Mouse (Mus musculus) thymus, postnatal 10 days (tissue): Measurements from ENCODE around the gene Cd4.
"Not testable (repeated sequence)": the region's sequence is repeated elsewhere in the genome, so short reads cannot be mapped to it uniquely, and the experiment has no call there.

Experiments used
- DNase-seq, 2 experiments: peaks; one replicate each; pipeline ENCODE4 v3.0.0; 2021; ENCODE audit warnings: low spot score in 2 of 2

Gene Cd4

GRCm38 (mm10) chr6:124915942-124916694 is 28.1 kb upstream of the Cd4 start:
- DNase-seq = peak in 1 of 2 experiments; percentile 30

- no peak for DNase-seq
These were observed 27.3 kb upstream of the Cd4 start for GRCm38 (mm10) chr6:124915160-124915941.

GRCm38 (mm10) chr6:124914511-124914910 is 26.5 kb upstream of the Cd4 start:
- DNase-seq = no peak

GRCm38 (mm10) chr6:124913721-124914285 is 25.8 kb upstream of the Cd4 start:
- no peak for DNase-seq

DNA sequence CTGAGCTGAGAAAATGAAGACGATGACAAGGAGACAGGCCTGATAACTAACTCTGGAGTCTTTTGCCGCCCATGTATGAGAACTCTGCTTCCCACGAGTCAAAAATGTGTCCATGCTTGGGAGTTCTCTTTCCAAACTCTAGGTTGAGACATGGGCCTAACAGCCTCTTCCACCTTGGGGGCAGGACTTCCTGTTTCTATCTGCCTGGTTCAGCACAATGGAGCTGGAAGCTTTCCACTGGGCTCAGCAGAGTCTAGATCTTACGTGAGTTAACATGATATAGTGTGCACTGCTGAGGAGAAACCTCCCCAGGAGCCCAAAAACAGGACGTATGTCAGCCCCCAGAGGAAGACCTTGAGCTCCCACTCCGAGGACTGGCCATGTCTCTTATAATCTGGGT is 25.2 kb upstream of the Cd4 start:
- DNase-seq = no peak

- DNase-seq = peak; percentile 56 to 57
These were observed 23.7 kb upstream of the Cd4 start, which contains the start of gene Lag3 for GRCm38 (mm10) chr6:124911533-124912218. TSS of gene Lag3 (minus strand) at chr6:124911705.

DNA sequence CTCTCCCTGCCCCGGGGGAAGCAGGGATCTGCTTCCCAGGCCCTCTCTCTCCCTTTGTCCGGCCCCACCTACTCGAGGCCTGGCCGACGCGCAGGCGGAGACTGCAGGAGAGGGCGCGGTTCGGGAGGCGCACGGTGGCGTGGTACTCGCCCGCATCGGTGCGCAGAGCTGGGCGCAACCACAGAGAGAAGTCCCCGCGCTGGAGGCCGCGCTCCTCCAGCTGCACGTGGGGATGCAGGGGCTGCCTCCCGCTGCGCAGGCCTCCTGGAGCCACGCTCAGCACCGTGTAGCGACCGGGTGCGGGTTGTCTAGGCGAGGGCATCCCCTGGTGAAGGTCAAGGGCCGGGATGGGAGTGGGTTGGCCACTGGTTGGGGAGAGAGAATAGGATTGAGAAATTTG is 22.0 kb upstream of the Cd4 start:
- no peak for DNase-seq

DNA sequence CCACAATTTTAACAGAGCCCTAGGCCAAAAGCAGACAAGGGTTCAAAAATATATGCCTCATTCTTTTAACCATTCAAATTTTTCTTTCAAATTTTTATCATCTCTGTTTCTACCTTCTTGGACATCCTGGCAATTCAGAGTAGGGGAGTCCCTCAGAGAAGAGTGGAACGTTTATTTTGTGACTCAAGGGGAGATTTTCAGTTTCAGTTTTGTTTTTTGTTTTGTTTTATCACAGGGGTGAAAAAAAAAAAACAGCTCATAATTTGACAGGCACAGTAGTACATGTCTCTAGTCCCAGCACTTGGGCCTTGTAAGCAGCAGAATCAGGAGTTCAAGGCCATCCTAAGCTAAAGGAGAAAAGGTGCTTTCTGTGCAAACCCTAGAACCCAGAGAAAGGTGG is 19.7 kb upstream of the Cd4 start:
- DNase-seq = no peak

DNA sequence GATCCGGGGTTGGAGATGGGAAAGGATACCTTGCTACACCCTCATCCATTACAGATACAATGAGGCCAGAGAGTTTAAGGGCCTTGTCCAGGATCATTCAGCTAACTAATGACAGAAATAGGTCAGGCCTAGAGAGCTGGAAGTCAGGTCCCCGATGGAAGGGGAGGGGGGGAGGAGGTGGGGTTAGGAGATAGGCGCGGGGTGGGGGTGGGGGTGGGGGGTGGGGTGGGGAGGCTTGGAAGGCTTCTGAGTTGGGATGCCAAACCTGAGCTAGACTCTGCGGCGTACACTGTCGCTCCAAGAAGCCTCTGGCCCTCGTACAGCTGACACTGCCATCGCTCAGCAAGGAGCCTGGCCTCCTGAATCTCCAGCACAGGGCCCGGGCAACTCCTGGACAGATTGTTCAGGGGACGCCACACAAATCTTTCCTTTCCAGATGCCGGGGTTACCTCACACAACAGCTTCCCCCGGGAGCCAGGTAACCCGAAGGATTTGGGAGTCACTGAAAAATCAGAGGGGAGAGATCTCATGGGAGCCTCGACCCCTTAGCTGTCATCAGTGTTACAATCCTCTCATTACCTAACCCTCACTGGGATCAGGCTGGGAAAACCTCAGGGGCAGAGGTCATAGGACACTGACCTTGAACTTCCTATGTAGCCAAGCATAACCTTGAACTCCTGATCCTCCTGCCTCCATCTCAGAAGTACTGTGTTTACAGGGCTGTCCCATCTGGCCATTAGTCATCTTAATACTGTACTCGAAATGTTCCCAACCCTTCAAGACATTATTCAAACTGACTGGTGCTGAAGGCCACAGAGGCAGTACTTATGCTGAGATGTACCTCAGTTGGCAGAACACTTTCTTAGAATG is 17.2 kb upstream of the Cd4 start:
- no peak for DNase-seq

- DNase-seq = peak; percentile 63 to 71
These were observed 16.4 kb upstream of the Cd4 start for GRCm38 (mm10) chr6:124904161-124904981.

- peak; percentile 99 for DNase-seq
These were observed 15.6 kb upstream of the Cd4 start for GRCm38 (mm10) chr6:124903580-124904151.

DNA sequence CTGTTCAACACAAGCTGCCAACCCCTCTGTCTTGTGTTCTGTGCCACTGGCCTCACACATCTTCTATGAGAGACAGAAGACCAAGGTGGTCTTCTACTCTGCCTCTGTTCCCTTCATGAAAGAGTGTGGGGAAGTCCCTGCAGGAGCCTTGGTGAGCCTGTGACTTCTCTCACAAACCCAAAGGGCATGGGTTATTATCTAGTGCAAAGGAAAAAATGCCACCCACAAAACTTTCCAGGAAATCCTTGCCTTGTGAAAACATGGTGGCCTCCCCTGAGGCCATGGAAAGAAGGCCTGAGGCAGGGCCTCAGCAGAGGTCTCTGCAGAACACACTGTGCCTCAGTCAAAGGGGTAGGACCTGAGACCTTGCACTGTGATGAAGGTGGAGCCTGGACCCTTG is 13.8 kb upstream of the Cd4 start:
- DNase-seq = no peak

DNA sequence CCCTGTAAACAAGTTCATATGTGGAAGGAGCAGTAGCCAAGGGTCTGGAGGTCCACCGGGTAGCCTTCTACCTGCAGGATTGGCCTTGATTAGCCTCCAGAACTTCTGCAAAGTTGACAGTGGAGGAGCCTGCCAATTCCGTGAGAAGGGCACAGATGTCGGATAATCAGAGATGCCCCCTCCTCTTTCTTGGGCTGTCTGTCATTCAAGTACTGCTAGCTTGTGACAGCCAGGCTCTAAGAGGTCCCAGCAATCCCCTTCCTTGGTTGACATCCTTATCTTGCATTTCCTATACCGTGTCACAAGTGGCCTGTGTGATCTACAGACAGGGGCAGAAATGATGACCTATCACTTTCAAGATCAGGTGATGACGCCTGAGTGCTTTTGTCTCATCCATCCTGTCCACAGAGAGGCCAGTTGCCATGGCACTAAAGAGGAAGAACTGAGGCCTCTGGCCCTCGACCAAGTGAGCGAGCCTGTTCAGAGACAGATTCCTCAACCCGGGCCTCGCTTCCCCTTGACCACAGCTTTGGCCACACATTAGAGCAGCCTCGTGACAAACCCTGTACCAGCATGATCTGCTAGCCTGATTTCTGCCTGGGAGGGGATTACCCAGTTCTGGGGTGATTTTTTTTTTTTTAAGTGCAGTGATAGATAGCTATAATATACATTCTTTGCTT is 12.9 kb upstream of the Cd4 start:
- no peak for DNase-seq

DNA sequence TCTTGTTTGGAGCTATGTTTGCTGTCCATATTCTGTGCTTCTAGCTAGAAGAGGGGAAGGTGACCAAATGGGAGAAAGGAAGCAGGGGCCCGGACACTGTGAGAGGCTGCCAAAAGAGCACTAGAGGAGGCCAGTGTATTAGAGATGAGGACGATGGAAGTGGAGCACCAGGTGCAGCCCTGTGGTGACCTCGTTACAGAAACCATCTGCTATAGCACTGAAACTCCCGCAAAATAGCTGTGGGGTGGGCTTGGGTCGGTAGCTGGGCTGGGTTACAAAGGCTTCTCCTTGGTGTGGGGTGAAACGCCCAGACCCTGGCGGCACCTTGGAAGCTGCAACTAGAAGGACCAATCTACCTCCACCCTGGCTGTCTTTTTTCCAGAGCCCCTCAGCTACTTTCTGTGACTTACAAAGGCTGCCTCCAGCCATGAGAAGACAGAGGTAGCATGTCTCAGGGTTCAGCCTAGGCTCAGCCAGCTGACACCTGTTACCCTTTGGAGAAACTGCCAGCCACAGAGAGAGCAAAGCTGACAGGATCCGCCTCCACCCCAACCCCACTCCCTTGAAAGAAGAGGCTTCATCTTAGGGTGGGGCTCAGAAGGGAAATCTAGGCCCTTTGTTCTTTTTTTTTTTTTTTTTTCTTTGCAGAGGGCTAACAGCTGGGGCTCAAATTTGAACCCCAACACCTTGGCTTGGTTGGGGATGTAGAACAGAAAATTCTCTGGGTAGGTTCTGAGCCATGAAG is 12.2 kb upstream of the Cd4 start:
- peak; percentile 84 to 93 for DNase-seq

DNA sequence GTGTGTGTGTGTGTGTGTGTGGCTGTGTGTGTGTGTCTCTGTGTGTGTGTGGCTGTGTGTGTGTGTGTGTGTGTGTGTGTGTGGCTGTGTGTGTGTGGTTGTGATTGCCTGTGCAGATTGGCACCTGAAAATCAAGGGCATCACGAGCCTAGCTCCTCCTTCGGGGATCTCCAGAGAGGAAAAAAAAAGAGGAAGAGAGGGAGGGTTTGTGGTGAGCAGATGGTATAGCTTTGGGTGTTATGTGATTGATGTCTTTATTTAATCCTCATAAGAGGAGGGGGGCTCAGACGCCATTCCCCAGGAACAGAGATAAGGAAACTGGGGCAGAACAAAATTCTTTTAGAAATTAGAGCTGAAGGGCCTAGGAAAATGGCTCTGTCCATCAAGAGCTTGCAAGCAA is 10.3 kb upstream of the Cd4 start:
- DNase-seq = no peak

DNA sequence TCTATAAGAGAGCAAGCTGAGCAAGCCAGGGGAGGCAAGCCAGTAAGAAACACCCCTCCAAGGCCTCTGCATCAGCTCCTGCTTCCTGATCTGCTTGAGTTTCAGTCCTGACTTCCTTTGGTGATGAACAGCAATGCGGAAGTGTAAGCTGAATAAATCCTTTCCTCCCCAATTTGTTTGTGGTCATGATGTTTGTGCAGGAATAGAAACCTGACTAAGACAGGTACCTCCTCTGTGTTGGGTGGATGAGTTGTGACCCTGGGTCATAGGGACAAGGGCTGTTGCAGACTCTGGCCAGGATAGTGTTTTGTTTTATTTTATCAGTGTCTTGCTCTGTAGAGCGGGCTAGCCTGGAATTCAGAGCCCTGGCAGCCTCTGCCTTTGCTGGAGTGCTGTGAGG is 6.1 kb upstream of the Cd4 start:
- DNase-seq = not testable (repeated sequence)

- DNase-seq = no peak
These were observed 3.0 kb upstream of the Cd4 start for GRCm38 (mm10) chr6:124890997-124891396.

- DNase-seq = no peak
These were observed 619 bp upstream of the Cd4 start for GRCm38 (mm10) chr6:124888555-124889125.
